Mouse (Mus musculus) kidney, adult 18-20 months (tissue): ENCODE data around the gene Enho.

Experiments
- DNase-seq: peaks from one replicate; pipeline ENCODE4 v3.0.0; 2021

Gene Enho

DNA sequence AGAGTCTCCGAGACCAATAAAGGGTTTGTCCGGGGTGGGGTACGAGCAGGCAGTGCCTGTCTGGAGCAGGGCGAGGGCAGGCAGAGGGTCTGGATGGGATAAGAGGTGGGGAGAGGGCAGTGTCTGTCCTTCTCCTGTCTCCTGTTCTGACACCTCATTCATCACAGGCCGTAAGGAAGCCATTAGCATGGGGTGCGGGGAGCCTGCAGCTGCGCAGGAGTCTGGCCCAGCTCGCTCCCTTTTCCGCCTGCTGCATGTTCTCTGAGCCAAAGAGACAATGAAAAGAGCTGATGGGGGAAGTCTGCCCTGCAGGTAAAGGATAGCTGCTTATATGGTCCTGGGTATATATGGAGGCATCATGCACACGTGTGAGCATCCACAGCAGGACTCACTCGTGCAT lies 22.6 kb upstream of the Enho start:
- no peak for DNase-seq

DNA sequence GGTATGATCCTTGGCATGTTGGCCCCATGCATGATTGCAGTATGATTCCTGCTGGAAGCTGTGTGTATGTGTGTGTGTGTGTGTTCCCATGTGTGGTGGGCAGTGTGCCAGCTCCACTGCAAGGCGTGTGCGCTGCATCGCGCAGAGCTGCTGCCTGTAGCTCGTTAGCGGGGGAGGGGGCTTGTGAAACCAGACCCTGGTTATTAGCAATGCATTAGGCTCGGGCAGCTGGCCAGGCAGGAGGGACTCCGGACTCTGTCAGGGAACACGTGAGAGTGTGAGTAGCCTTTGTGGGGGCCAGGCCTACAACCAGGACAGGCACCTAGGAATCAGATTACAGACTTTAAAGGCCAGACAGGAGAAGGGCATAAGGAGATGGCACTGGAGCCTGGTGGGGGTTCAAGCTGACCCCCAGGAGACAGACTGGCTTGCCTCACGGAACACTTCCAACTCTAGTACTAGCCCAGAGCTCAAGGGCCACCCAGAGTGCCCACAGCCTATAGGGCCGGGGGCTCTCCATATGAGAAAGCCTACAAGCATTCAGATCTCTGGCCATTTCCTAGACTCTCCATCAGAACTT lies 20.8 kb upstream of the Enho start:
- no peak for DNase-seq

DNA sequence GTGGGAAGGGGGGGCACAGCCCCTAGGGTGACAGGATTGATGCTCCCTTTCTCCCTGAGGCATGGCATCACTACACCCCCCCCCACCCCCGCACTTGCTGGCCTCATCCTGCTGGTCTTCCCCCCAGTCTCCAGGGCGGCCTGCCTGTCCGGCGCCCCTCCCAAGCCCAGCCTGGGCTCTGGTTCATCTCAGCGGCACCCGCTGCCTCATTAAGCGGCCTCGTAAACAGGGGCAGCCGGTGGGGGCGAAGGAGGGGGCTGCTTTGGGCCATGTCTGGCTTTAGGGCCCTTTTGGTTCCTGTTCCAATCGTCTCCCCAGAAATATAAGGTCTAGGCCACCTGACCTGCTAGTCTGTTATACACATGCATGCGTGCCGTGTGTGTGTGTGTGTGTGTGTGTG lies 19.4 kb upstream of the Enho start:
- DNase-seq, result no peak

DNA sequence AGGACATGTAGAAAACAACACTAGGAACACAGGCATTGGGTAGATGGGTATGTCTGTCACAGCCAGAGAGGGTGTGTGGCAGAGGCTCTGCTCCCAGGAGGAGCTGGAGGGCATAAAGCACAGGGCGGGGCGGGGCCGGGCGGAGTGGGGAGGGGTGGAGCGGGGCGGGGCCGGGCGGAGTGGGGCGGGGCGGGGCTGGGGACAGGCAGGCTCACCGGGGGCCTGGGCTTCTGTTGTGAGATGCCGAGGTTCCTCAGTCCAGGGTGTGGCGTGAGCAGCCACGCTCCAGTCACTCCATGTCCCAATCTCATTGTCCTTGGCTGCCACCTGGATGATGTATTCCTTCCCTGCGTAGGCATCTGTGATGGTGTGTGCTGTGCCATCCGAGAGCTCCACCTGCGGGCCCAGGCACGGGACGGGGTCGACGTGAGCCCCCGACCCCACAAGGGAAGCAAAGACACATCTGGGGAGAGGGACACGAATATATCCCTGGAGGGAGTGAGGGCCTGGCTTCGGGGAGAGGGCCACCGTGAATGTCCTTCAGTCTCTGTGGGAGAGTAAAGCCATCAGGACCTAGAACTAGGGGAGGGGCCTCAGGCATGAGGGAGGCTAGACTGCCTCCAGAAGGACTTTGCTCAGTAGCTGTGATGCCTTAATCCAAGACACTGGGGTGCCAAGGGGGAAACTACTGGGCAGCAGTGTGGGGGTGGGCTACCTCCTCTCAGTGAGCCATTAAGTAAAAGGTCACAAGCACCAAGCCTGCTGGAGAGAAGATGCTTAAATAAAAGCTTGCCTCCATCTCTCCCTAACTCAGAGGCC lies 18.7 kb upstream of the Enho start:
- DNase-seq, result no peak

DNA sequence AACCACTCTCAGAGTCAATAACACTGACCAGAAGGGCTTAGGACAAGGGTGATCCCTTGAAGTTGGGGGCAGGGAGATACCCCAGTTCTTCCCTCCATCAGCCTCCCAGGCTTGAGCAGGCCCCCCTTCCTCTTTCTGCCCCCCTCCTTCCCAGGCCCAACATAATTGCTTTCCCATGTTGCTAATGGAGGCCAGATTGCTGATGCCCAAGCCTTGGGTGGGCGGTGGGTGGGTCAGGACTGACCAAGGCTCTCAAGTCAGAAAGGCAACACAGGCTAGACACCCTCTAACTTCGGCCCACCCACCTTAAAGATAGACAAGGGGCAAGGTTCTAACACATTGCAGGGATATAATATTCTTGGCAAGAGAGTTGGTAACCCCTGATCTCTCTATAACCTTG lies 15.4 kb upstream of the Enho start:
- DNase-seq, result no peak

DNA sequence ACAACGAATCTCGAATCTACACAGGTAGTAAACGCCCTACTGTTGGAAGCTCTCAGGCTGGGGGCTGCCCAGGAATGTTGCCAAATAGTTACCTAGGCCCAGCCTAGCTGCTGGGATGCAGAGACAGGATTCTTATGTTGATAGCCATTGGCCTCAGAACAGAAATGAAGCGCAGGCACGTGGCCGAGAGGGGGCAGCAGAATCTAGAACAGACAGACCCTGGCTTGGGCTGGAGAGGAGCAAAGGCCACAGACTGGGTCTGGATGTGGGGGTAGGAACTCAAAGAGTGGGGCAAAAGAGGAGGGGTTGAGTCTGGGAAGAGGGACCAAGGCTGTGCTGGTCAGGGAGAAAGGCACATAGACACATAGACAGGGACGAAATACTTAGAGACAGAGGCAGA lies 14.1 kb upstream of the Enho start:
- peak; percentile 74 for DNase-seq

DNA sequence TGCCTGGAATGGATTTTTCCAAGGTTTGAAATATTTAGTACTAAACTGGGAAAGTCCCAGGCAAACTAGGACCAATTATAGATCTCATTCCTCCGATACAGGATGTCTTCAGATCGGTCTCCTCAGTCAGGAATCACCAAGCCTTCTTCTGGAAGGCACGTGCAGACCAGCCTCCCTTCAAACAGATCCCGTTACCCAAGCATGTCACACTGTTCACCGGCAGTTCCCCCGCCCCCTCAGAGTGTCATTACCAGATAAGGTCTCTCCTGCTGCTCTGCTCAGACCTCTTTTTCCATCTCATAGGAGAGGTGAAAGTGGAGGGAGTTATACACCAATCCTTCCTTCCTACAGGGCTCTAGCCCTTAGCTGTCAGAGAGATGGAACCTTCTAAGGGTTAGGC lies 13.6 kb upstream of the Enho start:
- no peak for DNase-seq

DNA sequence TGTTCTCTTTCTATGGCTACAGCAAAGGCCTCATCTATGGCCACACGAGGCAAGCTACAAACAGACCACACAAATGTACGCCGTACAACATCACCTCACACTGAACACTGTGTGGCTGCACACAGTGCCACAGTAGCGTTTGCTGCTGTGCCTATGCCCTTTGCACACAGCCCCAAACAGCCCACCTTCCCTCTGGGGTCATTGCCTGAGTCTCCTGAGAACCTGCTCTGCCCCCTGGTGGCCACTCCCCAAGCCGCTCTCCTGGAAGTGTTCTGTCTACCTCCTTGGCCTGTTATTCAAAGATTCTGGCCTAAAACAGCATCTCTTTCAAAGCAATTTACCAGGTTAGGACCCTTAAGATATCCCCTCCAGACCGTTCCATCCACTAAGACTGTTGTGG lies 13.2 kb upstream of the Enho start:
- DNase-seq, result peak; percentile 82

DNA sequence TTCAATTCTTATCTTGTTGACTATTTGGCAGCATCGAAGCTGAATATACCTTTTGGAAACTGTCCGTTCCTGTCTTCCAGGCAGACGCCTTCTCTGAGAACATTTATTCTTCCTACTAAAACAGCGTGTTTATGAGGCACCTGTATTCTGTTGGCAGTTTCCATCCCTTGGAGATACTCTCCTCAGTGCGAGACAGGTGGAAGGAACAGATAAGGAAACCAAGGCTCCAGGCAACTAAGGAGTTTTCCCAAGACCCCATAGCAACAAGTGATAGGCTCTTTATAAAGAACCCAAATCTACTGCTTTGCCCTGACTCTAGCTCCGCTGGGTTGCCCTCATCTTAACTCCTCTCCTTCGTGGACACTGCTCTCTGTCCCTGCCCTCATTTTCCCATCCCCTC lies 8.5 kb upstream of the Enho start:
- DNase-seq, result no peak

DNA sequence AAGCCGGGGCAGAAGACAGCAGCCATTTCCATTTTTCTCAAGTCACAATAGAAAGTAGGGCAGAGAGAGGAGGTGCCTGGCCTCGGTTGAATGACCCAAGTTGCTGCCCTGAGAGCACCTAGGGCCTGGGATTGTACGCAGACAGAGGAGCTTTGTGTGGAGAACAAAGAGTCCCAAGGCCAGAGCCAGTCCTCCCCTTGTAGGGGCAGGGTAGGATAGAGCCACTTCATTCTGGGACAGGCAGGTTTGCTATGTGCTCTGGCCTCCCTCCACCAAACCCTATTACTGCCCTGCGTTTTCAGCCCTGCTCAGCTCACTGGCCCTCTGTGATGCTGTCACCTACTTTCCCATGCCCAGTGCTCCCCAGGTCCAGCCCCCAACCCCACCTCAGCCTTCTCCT lies 8.0 kb upstream of the Enho start:
- DNase-seq, result no peak

DNA sequence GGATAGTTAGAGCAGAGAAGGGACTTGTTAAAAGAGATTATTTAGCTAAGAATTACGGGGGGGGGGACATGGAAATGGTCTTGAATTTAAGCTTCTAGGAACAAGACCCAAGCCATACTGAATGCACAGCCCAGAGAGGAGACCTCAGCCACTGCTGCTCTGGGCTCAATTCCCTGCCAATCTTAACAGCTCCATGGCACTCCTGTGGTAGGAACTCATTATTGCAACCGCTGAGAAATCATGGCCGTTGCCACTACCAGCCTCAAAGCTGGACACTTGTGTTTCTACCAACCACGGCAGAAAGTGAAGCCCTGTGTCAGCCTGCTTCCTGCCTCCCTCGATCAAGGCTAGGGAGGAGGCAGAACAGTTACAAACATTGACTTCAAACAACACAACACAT lies 5.4 kb upstream of the Enho start:
- DNase-seq, result peak; percentile 41

DNA sequence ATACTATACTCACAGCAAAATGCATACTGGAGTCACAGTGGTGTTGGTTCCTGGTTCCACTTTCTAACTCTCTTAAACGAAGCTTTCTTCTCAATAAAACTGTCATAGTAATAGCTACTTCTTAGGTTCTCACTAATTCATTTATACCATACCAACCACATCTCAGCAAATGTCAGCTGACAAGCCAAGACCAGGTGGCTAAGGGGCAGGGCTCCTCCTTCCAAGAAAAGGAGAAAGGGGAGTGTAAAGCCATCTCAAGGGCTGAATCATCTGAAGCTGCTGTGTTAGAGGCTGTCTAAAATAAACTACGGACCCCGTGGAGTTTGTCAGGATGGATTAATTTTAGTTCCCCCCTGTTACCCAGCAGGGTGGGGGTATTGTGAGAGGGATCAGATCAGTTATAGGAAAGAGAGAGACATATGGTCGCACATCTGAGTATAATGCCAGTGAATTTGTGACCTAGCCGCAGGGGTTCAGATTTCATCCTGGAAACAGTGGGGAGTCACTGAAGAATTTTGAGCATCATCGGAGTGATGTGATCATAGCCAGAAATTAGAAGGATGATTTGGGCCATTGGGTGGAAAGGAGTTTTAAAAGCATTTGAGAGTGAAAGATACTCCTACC lies 1.2 kb upstream of the Enho start:
- DNase-seq, result no peak

DNA sequence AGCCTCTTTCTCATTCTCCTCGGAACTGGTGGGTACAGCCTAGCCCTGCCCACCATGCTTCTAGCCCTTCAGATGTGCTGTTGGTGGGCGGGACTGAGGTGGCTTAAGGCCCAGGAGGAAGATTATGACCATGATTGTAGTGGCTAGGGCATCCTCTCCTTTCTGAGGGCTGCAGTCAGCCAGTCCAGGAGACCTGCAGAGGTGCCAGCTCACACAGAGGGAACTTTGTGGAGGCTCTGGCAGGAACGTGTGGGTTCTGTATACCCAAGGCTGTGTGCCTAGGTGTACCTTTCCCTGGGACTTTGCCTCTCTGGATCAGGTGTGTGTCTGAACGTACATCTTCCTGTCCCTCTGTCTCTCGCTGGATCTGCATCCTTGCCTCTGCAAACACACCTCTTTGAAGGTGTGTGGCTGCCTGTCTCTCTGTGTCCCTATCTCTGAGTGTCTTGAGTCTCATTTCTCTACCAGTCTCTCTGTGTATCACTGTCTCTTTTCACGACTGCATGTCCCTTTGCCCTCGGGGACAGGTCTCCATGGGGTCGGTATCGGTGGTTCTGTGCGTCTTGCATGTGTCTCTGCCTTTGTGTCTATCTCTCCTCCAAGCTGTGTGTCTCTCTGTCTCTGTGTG lies 796 bp downstream of the Enho start:
- DNase-seq, result peak; percentile 9

DNA sequence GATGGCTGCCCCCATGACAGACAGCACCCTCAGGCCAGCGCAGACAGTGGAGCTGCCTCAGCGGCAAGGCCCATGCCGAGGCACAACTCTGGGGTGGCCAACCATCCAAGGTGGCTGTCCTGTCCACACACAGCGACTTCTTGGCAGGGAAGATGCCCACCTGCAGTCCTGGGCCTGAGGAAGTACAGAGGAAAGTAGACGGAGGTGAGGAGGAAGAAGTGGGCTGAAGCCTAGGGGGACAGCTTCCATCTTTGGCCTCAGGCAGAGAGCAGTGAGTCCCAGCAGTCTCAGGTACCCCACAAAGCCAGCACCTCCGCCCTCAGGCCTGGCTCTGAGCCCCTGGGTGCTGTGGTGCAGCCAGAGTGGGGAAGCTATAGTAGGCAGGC lies 1.3 kb downstream of the Enho start:
- DNase-seq, result no peak

DNA sequence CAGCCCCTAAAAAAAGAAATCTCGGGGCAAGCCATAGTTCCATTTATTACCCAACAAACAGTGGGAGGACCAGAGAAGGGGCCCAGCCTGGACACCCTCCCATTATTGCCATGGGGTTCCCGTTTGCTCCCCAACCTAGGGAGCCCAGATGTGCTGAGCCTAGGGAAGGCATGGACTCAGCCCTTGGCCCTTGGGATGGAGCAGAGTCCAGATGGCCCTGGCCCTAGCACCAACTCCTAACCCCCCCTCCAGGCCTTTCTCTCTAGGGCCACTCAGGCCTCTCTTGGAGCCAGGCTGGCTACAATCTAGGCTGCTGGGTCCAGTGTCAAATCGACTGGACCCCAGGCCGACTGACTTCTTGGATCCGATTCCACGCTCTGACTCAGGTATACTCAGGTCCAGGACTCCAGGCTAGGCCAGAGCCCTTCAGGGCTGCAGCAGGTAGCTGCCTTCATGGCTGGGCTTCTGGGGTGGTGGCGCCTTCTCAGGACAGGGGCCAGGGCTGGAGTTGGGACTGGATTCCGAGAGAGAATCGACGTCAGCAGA lies 1.9 kb downstream of the Enho start:
- no peak for DNase-seq

DNA sequence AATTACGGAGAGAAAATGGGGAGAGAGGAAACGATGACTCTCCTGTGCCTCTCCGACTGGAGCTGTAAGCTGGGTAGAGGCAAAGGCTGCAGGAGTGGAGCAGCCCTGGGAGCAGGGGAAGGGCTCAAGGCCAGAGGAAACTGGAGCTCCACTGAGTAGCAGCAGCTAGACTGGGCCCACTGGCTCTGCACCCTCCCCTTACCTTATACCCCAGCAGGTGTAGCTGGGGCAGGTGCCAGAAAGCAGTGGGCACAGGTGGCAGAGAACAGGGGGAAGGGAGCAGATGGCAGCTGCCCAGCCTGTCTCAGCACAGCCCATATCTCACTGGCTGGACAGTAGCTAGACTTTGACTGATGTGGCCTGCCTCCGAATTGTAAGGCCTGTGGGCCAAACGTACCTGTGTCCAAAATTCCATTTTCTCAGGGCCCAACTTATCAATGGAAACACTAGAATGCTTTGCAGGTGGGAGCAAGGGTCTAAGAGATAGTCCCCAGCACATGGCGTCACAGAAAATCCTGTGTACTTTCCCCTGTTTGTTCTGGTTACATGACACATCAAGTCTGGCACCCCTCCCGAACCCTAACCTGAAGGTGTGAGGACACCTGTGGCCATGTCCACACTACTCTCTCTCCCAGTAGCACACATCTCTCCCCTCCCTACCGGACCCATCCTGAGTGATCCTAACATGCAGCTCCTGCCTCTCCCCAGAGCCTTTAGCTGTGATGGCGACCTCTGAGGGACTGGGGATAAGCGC lies 3.1 kb downstream of the Enho start:
- no peak for DNase-seq

DNA sequence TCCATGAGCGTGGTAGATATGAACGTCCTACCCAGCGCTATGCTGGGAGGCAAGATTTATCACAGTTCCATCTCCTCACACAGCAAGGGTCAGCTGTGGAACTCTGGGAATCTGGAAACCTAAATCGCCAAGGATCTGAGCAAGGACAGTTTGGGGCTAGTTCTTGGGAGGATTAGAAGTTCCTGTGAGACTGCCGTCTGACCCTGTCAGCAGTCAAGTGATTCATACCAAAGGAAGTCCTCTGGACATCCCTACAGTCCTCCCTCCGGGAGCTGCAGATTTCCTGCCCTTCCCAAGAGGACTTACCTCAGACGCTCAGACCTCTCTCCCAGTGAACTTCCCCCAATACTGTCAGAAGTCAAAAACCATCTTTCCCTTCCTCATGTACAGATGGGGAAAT lies 3.8 kb downstream of the Enho start:
- peak; percentile 28 for DNase-seq

DNA sequence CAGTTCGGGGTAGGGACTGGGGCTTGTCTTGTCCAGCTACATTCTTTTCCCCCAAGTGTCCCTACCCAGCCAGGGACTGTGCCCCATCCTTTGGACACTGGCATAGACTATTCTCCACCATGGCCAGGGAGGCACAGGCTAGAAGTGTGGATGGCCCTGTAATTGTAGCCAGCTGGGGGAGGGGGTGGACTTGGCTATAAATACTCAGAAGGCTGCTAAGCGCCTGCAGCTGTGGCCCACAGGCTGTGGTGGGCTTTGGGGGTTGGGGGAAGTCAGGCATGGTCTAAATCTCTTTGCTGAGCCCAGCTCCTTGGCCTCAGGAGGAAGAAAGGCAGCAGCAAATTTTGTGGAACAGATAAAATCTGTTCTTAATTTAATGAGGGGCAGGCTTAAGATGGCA lies 4.2 kb downstream of the Enho start:
- DNase-seq, result no peak

DNA sequence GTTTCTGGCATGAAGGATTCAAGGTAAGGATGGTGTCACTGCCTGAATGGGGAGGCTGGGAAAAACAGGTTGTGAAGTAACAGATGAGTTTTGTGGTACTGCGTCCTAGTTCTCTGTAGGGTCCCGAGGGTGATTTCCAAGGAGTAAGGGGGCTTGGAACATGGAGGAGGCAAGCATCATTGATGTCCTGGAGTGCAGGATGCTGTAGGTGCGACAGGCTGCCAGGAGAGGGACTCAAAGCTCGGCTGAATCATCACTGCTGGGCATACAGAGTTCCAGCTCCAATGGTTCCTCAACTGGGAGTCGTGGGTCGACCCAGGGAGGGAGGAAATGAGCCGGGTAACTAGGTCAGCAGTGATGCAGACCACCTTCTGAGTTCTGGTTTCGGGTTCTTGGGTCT lies 4.9 kb downstream of the Enho start:
- no peak for DNase-seq

DNA sequence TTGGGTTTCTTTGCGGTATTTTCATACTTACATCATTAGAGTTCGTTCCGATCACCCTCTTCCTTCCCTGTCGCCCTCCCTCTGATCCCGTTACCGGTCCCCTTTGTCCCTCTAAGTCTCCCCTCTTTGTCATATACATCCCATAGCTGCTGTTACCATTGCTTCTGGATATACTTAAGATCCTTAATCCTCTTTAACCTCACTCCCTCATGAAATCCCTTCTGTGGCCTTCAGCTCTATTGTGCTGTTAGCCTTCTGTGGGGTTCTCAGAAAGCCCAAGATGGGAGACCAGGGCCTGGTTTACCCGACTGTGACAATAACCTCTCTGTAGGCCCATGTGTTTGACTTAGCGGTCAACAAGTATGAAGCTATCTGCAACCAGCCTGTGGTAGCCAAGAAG lies 5.5 kb downstream of the Enho start:
- no peak for DNase-seq

DNA sequence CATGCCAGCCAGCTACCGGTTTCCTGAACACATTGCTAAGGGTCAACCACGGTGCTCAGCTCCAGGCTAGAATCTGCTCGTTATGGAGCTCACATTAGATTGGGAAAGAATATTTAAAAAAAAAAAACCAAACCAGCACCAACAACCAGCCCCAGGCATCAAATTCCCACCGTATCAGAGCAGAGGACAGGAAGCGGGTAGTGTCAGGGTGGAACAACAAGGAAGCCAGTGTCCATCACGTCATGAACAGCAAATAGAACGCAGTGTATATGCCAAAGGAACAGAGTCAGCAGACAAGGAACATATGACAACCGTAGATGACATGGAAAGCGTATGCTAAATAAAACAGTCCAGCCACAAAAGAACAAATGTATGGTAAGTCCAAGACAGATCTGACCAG lies 7.1 kb downstream of the Enho start:
- DNase-seq, result no peak

DNA sequence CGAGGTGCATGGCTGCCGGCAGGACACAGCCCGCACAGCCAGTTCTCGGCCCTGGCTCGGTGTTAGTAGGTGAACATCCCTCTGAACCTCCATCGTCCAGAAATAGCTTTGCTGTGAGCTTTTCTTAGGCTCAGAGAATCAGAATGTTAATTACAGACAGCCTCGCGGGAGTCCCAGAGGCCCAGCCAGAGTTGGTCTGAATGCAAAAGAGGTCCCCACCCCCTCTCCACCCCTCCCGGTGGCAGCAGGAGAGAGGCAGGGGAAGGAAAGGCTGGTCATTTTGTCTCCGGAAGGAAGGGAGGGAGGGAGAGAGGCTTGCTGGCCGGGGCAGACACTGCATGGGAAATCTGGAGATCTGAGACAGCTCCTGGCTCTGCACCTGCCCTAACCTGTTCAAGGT lies 8.7 kb downstream of the Enho start:
- DNase-seq, result no peak

DNA sequence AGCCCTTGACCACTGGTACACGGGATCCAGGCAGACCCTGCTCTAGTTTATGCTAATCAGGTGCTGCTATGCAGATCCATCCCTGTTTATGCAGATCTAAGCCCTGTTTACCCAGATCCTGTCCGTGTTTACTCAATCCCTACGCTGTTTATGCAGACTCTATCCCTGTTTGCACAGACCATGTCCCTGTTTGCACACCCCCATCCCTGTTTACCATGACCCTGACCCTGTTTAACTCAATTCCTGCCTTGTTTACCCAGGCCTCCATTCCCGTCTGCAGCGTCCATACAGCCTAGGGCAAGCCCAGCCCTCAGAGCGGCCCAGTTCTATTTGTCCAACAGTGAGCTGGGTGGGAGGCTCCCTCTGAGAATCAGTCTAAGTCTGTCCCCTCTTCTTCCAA lies 9.9 kb downstream of the Enho start:
- no peak for DNase-seq
